Mouse (Mus musculus): ENCODE results near the gene Cacnb1.

DNA sequence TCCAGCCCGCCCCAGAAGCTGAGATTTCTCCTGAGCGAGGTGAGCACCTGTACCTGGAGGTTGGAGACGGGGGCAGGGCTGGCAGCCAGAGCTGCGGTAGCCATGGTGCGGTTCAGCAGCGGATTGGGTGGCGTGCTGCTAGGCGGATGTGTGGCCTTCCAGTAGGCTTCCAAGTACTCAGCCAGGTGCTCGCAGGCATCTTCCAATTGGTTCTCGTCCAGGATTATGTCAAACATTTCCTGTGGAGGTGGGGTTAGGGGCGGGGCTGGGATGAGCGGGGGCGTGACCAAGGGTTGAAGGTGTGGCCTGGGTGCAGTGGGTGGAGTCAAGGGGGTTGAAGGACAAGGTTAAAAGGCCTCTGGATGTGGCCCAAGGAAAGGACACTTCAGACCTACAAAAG lies 17.8 kb downstream of the Cacnb1 start:
- TF ChIP-seq NRF1 (IDR thresholded peaks at IDR 0.05; ENCODE audit: low read depth, low read length) = no peak
- TF ChIP-seq POLR2A (IDR thresholded peaks at IDR 0.05; ENCODE audit: low read depth, low read length) = no peak
- TF ChIP-seq MEF2A (IDR thresholded peaks at IDR 0.05; ENCODE audit: borderline replicate concordance, low read depth, low read length) = no peak
- no peak for TF ChIP-seq CTCF (conservative IDR thresholded peaks at IDR 0.05 in 1 of 2, IDR thresholded peaks at IDR 0.05 in 1 of 2; ENCODE audit: low read depth in 2 of 2, low read length in 2 of 2)
- no peak for TF ChIP-seq HCFC1 (IDR thresholded peaks at IDR 0.05; ENCODE audit: low read depth, low read length)
- TF ChIP-seq CHD2 (IDR thresholded peaks at IDR 0.05; ENCODE audit: low read length) = no peak
- TF ChIP-seq MYC (IDR thresholded peaks at IDR 0.05; ENCODE audit: low read depth, low read length) = no peak
- no peak for TF ChIP-seq EP300 (IDR thresholded peaks at IDR 0.05; ENCODE audit: low read length)
- TF ChIP-seq SIN3A (IDR thresholded peaks at IDR 0.05; ENCODE audit: low read length) = no peak
- no peak for TF ChIP-seq POLR2AphosphoS2 (IDR thresholded peaks at IDR 0.05; ENCODE audit: low read depth, low read length)
